Mouse (Mus musculus) frontal cortex, adult (tissue): ENCODE measurements around the gene Mtfp1.
"Not testable (repeated sequence)": the region's sequence is repeated elsewhere in the genome, so short reads cannot be mapped to it uniquely, and the experiment has no call there.

ENCODE experiments used
- ATAC-seq: cut with Nextera tagmentation; 2 replicates; pipeline ENCODE4 v1.9.2; 2017; ENCODE audit warnings: mild to moderate bottlenecking, moderate library complexity, mixed read lengths; ENCODE audit not compliant: low TSS enrichment

The Mtfp1 gene

DNA sequence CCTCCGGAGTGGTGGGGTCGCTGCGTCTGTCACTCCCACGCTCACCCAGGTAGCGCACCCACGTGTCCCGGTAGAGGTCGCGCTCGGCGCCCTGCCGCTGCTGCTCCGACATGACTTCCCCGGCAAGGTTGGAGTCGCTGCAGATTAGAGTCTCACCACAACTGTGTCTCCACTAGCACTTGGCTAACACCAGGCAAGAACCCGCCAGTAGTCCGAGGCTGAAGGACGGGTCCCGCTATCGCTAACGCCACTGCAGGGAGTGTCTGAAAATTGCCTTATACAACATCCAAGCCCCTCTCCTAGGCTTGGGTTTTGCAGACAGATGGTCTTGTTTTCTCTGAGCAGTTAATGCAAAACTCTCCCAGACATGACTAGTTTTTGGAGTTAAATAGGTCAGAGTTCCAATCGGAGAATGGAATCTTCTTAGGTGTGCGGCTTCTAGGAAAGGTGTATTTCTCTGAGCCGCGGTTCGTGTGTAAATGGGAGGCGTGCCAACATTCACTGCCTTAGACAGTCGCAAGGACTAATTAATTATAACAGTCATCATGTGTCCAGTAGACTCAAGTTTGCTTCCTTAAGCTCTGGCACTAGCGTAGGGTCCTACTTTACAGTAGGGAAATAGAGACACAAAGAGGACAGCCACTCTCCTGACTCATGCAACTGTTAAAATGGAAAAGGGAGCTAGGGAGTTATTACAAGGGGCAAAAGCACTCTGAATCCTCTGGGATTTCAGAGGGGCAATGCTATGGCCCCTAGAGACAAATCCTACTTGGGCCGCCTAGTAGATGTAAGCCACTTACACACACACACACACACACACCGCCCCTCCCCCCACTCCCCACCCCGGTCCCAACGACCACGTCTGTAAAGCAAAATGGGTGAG lies at the start of gene Mtfp1:
Gene Mtfp1, minus strand, starts transcription at position 275 of the 883 bp plus-strand sequence.
- no peak for ATAC-seq

DNA sequence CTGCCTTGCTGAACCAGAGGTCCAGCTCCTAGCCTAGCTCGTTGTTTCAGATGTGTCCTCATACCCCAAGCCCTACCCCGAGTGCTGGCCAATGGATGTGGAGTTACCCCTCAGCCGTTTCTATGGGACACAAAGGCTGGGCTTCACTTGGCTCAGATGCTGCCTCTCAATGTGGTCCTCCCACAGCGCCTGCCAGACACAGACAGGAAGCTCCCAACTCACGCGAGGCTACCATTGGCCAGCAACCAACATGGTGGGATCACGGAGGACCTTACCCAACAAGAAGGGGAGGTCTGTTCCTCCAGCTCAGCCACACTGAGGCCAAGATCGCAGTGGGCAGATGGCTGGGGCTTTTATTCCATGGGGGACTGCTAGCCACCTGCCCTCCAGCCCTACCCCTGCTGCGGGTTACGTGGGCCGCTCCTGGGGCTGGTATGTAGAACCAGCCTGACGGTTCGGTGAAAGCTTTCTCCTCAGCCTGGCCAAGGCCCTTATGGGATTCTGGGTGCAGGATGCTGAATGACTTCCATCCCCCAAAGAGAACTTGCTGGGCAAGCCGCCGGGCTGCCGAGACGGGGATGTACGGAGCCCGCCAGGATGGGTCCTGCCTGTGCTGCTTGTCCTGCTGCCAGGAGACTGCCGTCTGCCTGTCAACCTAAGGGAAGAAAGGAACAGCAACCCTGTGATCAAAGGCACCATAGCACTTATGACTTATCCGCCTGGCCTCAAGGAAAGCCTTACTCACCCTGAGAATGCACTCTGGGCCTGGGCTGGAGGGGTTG lies 48.2 kb upstream of the Mtfp1 start:
- no peak for ATAC-seq

DNA sequence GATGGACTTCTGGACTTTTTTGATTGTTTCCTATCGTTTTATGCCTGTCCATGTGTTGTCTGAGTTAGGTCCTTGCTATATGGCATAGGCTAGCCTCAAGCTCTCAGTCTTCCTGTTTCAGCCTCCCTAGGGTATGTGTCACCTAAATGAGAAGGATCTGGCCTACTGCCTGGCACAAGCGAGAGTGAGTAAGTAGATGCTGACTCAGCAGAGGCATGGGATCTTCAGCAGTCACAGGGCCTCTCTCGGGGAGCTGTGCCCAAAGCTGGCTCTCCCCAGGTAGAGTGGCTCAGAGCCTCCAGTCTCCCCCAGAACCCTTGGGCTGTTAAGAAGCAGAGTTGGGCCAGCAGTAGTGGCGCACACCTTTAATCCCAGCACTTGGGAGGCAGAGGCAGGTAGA lies 47.1 kb upstream of the Mtfp1 start:
- no peak for ATAC-seq

DNA sequence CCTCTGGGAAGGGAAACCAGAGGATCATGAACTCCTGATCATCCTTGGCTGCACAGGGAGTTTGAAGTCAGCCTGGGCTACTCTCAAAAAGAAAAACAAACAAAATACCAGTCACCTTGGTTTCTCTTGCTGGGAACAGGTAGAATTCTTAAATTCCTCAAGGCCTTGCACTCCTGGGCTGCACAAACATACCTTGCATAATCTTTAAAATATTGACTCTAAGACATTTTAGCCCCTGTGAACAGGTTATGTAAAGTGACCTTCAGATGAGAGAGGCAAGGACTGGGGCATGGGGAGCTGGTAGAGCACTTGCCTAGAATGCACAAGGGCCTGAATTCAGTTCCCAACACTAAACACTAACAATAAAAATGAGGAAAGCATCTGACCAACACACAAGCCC lies 46.3 kb upstream of the Mtfp1 start:
- no peak for ATAC-seq

DNA sequence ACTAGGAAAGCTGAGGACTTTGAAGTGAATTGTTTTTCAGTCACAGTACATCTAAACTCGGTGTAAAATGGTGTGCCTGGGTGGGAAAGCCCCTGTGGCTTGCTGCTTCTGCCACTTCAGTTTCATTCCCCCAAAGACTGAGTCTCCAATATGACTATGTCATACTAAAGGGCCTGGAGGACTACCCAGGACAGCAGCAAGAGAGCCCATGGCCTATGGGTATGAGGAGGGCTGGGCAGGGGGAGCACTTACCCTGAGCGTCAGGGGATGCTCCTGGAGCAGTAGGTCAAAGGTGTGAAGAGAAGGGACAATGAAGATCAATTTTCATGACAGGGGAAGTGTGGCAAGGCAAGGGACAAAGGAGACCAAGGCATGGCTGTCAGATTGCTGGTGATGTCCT lies 43.7 kb upstream of the Mtfp1 start:
- ATAC-seq: no peak

DNA sequence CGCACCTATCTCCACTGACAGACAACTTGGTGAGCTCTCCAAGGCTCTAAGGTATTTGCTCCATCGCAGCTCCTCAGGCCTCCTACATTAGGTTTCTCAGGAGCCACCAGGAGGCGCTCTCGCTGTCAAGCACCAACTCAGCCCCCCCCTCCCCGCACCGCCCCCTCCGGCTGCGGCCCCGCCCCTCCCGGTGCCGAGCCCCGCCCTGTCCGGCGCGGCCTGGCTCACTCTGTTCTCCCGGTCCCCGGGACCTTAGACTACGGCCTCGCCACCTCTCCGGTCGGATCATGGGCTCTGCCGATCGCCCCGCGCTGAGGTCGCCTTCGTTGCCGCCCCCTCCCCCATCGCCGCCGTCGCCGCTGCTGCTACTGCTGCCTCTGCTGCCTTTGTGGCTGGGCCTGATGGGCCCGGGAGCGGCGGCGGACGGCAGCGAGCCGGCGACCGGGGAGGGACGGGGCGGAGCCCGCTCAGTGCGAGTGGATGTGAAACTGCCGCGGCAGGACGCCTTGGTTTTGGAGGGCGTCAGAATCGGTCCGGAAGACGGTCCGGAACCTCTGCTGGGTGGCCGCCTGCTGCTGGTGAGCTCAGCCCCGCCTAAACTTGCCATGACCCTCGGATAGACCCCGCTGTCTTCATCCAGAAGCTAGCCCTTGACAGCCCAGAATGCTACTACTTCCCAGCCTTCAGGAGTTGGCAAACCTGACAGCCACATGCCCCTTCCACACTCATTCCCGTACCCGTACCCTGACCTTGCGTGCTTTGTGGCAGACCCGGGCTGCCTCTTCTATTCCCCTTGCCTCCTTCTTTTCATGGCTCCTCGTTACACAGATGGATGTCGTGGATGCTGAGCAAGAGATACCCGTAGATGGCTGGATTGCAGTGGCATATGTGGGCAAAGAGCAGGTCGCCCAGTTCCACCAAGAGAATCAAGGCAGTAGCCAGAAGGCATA lies 40.0 kb upstream of the Mtfp1 start, which contains the start of gene Rnf215:
Gene Rnf215, plus strand, starts transcription at position 217 of the 950 bp plus-strand sequence.
- ATAC-seq: peak; percentile 84

DNA sequence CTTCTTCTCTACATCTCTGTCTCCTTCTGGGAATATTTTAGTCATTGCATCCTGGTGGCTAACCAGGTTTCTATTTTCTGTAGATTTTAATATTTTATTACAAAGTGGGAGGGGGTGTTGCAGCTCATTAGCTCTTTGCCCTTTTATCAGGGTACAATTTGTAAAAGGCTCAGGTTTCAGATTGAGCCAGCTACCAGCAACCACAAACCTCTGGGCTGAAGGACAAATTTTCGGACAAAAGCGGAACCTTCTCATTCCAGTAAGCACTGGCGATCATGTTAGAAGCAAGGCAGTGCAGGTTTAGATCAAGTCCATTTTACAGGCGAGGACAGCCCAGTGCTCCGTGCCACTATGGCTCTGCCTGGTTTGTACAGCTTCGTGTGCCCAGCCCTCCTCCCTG lies 39.2 kb upstream of the Mtfp1 start:
- no peak for ATAC-seq

DNA sequence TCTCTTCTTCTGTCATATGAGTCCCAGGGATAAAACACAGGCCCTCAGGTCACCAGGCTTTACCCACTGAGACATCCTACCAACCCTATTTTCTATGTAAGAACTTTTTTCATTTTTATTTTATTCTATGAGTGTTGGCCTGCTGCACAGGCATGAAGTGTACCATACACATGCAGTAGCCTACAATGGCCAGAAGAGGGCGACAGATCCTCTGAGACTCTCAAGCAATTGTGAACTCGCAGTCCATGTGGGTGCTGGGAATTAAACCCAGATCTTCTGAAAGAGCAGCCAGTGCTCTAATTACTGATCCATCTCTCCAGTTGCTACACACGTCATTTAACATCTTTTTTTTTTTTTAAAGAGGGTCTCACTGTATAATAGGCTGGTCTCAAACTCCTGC lies 38.2 kb upstream of the Mtfp1 start:
- no peak for ATAC-seq

DNA sequence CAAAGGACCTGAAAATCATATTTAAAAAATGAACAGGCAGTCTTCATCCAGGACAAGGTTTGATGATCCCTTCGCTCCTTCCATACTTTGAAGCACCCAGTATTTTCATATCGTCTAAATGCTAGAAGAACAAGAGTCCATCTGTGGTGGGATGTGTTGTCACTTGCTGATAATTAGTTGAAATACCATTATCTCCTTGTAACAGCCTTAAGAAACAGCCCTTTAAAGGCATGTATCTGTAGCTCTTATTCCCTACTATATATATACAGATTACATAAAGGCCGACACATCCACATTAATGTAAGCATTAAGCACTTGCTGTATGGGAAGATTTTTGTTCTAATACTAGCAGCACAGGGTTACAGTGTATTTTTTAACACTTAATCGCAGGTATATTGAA lies 33.2 kb upstream of the Mtfp1 start:
- not testable (repeated sequence) for ATAC-seq

DNA sequence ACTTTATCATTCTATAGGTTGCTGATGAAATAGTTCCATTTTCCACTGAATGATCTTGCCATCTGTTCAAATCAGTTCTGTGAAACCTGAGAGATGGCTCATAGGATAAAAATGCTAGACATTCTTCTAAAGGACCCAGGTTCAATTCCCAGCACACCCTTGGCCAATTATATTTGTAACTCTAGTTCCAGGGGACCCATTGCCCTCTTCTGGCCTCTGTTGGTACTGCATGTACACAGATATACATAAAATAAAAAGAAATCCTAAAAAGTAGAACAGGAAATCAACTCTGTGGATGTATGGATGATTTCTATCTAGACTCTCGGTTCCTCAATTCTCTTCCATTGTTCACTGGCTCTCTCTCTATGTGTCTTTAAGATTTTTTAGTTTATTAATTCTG lies 31.8 kb upstream of the Mtfp1 start:
- no peak for ATAC-seq

DNA sequence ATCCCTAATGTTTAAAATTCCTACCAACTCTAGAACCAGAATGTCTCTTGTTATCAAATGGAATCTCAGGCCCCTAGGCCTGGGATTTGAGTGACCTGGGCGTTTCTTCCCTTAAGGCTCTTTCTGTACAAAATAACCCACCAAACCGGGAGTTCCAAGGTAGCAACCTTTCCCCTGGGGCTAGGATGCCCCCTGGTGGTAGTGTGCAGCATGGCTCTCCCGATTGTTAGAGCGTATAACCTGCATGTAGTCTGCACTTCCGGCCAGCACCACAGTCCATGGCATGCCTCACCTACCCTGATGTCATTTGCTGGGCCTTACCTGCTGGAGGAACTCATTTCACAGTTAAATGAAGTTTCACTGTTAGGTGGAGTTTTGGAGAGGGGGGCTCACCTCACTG lies 28.7 kb upstream of the Mtfp1 start:
- 0 out of 2 replicates have a peak, but pooled peaks have one; percentile 46 for ATAC-seq

DNA sequence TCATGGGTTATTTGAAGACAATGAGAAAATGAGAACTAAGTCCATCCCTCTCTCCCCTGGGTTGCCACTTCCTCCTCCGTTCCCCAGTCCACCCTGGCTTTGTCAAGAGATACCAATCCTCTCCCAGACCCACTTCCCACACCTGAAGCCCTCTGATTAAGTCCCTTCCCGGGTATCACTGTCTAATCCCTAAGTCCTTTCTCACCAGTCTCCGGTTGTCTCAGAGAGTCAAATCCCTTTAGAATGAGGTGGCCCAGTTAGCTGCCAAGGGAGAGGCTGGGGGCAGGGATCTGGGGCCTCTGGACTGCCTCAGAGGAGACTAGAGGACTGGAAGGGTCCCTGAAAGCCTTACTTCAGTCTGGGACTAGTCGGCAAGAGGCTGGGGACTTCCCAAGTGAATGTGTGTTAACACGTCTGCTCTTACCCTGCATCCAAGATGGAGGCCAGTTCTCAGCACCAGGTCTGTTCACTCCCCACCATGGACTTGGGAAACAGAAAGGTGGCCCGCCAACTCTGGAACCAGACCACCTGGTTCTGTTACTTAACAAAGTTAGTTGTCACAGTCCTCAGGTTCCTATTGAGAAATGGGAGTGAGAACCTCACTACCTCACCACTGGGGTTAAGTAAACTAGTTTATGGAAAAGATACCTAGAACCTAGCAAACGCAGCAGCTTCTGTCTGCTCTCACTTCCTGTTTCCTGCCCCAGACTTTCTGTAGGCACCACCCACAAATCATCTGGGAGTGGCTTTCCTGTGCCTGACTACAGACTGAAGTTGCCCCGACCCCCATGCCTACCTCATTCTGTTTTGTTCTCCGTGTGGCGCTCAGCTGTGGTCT lies 27.7 kb upstream of the Mtfp1 start, which contains the start of gene Sec14l2:
Gene Sec14l2, minus strand, starts transcription at position 674 of the 838 bp plus-strand sequence.
- ATAC-seq: no peak

DNA sequence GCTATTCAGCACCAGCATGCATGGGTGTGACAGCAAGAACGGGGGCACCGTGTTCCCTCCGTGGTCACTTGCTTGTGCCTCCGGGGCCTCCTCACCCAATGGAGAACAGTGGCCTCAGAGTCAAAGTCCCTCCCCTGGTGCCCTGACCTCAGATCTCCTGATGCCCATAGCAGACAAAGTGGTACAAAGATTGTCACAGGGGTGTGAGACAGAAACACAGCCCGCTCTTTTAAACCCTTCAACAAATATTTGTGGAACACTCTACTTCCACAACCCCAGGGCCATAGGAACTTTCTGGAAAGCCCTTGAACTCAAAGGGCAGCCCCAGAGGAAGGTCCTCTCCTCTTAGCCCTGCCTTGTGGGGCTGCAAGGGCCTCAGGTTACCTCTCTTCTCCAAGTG lies 27.0 kb upstream of the Mtfp1 start:
- no peak for ATAC-seq

DNA sequence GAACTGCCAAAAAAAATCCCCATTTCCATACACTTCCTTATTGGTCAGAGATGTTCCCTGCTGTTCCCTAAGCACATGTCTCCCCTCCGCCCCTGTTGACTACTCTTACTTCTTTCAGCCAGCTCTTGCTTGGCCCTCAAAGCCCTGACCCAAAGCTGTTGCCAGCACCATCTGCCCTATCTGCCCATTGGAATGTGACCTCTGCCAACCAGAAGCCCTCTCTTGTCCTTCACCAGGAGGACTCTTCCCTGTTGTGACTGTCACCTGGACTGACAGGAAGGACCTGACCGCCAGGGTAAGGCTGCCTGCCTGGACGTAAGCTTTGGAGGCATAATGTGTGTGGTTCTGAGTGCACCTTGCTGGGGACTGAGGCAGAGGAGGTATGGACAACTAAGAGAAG lies 26.4 kb upstream of the Mtfp1 start:
- no peak for ATAC-seq

DNA sequence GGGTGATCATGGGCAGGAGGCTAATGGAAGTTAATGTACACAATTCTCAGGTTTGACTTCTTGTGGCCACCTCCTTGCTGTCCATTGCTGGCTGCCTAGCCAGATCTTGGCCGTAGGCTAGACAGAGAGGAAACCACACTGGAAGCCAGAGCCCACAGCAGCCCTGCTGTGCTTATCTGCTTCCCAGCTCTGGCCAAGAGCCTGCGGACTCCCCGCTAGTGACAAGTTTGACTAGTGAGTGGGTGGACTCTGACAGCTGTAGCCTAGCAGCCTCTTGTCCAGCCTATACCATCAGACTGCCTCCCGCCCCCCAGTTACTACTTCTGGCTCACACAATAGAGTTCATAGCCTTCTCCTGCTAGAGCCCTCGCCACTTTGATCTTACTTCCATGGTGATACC lies 24.4 kb upstream of the Mtfp1 start:
- ATAC-seq: no peak

DNA sequence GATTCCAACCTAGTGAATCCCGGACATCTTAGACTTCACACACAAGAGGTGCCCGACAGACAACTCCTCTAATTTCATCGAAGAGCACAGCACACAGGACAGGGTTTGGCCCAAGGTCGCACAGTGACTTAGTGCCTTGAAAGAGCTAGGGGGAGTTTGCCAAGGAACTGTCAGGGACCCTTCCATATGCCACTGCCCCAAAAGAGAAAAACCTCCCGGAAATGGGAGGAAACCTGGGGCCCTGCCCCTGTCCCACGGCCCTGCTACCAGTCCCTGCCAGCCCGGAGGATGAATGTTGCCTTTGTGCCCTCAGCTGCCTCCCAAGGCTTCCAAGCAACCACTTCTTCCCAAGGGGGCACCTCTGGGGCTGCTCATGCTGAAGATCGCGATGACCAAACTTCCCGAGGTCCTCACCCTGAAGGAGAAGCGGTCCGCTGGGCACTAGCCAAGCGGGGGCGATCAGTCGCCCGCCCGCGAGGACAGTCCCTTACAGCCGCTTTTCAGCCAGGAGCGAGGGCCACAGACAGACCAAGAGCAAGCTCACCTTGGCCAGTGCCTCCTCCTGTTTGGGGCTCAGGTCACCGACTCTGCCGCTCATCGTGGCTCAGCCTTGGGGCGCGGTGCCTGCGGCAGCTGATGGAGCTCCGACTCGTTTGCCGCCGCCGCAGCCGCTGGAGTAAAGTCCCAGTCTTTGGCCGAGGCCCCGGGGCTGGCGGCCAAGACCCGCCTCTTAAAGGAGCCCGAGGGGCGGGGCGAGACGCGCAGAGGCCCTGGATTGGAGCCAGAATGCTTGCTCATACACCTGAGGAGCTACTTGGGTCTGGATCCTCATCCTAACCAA lies 23.1 kb upstream of the Mtfp1 start:
- ATAC-seq: peak; percentile 30; the same call in 1 of the 2 replicates

DNA sequence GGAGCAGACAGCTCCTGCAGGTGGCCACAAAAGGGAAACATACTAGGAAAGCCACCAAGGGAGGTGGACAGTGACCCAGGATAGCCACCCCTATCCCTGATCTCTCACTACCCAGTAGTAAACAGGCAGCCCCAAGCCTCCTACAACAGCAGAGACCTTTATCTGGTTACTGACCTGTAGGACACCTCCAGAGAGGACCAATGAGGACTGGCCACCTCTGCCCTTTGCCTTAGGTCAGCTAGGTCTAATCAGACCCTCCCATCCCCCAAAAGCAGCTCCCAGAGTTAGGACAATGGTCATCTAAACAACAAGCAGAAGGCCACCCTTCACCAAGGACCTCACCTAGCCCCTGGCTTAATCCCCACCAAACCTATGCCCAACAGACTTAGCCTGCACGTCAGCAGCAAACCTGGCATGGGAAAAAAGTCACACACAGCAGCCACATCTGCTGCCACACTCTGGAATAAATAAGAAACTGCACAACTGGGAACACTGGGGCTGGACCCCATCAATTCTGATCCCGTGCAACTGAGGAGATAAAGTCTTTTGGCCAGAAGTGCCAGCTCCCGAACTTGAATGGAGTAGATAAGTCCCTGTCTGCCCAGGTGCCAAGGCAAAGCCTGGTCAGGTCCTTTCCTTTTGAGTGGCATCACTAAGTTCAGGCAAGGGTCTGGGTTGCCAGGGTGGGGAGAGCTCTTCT lies 22.3 kb upstream of the Mtfp1 start:
- ATAC-seq: no peak

DNA sequence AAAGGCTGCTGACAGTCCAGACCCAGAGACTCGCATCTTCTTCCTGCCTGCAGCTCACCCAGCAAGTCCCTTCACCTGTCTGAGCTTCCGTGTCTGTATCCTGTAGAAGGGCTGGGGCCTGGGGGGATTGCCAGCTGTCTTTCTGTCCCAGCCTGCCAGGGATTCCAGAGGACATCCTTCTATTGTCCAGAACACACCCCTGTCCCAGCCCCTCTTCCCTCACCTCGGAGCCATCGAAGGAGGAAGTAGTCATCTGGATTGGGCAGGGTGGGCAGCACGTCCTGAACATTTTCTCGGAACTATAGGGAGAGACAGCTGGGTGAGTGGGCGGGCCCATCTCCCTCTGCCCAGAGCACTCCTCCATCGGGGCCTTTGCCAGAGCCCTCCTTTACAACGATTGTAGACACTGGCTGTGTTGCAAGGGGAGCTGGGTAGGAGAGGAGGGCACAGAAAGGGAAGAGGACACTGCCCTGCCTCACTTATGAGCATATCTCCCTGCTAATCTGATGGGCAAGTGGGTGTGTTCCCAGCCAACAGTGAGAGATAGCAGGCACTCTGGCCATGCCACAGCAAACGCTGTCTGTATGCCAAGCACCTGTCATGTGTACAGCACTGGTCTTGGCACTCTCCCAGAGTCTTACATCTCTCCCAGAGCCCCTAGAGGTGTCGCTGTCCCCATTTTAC lies 21.4 kb upstream of the Mtfp1 start:
- peak; percentile 45 for ATAC-seq

DNA sequence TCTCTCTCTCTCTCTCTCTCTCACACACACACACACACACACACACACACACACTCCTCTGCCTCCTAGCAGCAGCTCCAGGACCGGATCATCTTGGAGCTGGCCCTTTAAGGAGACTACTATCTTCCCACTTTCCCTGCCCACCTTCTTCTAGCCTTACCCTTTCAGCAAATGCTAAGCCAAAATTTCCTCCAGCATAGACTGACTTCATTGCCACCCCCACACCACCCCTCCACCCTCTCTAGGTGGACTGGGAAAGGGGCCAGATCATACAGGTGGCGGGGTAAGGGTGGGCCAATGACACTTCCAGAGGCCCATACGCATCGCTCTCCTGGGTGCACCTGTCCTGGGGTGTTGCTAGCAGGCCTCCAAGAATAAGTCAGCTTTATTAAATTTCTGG lies 20.2 kb upstream of the Mtfp1 start:
- no peak for ATAC-seq
